Mouse (Mus musculus) MN1 (cell line): ENCODE results near the gene Tspan18.

Source experiments
- DNase-seq: peaks from one replicate; pipeline ENCODE4 v3.0.0-alpha.2; 2016; ENCODE audit warnings: low spot score

Gene Tspan18

DNA sequence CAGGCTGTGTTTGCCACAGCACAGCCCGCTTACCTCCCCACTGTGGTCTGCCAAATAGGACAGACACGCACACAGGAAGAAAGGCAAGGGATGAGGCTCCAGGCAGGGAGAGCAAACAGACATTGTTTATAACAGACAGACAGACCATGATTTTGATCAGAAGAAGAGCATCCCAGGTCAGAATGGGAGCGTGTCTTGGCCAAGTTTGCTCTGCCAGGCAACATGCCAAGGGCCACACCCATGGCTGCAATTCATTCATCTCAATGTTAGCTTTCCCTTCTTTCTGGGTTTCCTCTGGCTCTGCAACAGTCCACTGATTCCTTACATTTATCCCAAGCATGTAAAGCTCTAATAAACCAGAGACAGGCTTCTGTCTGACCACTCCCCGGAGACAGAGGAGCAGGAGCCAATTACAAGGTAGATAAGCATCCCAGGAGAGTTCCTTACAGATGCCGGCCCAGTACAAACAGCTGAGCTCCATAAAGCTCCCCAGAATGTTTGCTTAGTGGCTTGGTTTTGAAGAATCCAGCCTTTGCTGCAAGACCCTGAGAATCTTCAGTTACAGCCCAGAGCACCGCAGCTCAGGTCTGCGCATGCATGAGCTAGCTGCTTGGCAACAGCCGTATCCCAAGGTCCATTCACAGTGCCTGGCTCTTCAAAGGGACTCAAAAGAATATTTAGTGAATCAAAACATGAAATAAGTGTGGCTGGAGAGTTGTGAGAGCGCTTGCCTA is 5.2 kb upstream of the Tspan18 start:
- peak; percentile 82 for DNase-seq

DNA sequence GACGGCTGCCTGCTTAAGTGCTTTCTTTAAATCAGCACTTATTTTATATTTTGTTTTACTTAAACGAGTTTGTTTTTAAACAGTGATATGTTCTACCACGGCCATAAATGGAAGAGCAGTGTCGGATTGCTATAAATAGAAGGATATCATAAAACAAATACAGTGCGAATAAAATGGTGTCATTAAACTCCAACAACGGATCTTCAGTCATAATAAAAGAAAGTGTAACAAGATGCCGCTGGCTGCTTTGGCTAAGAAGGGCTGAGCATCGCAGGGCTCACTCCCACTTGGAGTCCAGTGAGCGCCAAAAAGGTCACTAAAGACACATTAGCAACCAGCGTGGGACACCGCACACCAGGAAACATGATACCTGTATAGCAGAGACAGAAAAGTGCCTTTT is 1.7 kb upstream of the Tspan18 start:
- DNase-seq = no peak

DNA sequence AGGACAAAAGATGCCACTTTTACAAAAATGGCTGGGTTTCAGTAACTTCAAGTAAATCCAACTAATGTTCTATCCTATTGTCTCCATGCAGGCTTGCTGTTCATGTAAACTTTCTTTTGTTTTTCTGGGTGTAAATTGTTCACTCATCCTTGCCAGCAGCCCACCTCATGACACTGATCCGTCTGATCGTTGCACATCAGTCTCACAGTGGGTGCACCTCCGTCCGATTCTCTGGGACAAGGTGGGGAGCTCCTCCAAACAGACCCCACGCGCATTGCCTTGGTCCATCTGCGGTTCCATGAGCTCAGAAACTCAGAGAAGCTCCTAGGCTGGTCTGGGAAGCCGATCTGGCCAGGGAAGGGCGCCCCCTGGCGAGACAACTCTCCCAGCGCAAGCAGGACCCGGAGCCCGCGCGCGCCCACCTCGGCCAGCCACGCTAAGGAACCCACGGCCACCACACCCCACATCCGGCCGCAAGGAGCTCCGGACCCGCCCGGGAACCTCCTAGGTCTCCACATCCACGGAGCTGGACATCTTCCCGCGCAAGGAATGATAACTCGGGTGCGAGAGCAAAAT is 976 bp downstream of the Tspan18 start:
- peak; percentile 88 for DNase-seq

DNA sequence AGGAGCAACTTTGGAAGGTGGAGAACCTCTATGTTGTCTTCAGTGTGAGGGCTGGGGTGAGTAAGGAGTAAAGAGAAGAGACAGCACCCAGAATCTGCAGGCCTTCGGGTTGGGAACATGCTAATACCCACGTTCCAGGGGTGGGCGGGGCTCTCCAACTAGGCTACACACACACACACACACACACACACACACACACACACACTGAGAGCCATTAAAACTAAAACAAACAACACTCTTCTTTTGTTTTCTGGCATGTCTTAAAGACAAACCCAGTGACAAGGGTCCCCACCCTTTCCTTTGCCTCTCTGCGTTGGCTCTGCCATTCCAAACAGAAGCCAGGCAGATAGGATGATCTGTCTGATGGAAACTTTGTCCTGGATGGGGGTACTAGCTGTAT is 2.0 kb downstream of the Tspan18 start:
- no peak for DNase-seq

DNA sequence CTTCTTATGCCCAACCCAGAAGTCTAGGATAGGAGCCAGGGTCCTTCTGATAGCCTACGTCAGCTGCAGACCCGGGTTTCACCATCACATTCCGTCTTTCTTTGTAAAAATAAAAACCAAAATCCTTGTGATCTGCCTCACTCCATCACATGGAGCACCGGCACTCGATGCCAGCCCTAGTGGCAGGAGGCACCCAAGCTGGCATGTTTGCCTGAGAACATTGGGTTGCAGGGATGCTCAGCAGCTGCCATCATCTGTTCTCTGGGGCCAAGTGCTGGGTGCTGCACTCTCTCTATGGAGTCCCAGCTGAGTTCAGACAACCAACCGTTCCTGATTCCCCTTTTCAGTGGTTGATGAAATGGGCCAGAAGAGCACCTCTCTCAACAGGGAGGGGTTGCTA is 3.2 kb downstream of the Tspan18 start:
- DNase-seq = no peak

DNA sequence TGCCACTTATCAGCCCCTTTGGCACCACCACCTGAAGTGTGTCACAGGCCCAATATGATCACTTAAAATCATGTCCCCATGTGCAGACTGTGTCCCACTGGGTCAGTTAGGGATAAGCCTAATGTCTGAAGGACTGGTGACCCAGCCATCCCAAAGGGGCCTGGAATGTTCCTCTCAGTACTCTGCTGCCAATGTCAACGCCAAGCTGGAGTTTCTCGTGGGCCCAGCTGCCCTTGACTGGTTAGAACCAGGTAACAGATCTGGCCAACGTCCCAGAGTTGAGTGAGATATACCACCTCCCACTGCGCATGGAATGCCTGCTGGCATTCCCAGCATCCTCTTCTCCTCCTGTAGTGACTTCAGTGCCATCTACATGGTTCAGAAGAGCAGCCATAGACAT is 5.2 kb downstream of the Tspan18 start:
- no peak for DNase-seq

DNA sequence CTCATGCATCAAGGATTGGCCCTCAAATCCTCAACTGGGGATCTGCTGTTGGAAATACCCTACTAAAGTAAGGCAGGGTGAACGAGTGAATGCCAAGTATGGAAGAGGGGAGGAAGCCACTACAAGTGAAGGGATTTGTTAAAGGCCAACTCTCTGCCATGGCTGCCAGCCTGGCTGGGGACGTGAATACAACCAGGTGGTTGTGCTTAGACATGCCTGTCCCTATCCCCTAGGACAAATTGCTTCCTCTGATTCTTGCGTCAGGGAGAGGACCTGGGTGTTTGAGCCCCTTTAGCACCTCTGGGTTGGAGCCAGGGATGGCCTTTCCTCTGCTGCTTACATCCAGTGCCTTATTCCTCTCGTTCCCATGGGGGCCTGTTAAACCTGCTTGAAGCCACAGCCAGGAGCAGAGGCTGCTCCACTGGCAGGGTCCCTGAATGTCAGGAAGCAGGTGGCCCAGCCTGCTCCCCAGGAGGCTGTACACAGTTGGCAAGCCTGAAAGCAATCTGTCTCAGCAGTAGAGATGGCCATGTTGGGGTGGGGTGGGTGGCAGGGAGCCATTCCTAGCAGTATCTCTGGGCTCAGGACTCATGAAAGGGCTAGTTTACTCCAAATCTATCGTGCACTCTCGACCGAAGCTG is 6.3 kb downstream of the Tspan18 start:
- no peak for DNase-seq

DNA sequence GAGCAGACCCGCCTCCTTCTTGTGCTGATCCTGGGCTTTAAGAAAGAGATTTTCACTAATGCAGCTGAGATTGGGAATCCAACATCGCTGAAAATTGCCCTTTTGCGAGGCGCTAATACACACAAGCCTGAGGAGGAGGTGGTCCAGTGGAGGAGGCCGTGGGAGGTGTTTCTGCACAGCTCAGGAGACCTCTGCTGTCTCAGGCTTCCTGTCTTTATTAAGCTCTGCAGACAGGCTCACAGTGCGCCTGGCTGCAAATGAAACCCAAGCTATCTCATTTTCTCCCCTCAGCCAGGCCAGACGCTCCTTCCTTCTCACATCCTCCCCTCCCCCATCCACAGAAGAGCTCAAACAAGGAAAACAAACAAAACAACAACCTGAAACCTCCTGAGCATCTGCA is 9.6 kb downstream of the Tspan18 start:
- peak; percentile 44 for DNase-seq

DNA sequence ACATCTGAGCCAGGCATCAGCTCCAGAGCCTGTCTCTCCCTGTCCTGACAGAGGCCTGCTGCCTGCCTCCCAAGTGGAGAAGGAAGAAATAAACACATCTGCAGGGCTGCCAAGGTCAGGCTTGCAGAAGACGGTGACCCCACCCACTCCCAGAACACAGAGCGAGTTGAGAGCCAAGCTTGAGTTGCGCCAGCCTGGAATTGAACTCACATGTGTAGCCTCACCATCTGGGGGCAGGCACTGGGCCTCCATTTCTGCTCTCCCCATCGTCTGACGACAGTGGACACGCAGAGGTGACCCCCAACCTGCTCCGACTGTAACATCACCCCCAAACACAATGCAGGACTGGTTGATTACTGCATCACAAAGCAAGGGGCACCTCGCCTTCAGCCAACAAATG is 12.4 kb downstream of the Tspan18 start:
- DNase-seq = no peak

DNA sequence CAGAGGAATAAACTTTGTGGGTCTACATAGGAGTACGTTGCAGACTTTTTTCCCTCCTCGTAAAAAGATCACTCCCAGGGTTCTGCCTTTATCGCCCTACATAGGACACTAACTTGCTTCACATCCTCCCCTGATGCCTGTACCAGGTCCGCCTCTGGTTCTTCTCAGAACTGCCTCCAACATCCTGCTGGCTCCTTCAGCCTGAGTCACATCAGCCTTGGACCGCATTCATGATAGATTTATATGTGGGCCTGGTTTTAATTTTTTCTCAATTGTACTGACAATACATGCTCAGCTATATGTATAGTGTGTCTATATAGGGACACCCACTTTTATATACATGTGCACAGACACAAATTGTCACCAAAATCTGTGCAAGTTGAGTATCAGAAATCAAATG is 14.0 kb downstream of the Tspan18 start:
- no peak for DNase-seq

DNA sequence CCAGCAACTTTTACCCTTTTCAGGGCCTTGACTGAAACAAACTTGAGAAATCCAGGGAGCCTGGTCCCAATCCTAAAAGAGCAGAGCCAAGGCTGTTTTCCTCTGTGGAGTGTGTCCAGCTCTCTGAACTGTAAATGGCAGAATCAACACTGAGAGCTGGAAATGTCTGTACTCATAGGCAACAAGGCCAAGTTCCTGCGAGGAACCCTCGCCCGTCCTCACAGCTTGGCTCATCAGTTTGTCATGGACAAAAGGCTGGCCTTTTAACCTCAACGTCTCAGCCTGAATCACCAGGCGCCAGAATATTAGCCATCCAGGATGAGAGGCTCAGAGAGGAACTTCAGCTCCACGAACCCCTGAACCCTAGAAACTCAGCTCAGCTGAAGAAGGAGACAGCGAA is 14.7 kb downstream of the Tspan18 start:
- no peak for DNase-seq

DNA sequence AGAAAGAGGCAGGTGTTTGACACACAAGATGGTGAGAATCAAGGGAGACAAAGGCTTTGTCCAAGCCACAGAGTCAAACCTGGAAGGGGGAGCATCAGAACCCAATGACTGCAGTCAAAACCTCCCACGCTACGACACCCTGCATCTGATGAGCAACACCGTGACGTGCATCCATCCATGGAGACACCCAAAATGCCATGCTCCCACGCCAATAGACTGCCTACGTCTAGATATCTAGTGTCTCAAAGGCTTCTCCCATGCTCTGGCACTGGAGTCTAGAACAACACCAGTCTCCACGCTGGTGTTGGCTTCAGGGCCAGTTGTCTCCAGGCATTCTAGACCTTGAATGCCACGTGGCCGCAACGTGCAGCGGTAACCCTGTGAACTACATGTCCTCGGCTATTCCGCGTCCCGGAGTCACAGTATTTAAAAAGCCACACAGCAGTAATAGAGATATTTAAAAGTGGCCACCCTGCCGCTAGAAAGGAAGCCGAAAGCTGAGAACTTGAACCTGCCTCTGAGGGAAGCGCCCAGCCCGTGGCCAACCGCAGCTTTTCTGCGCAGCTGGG is 15.4 kb downstream of the Tspan18 start:
- no peak for DNase-seq

DNA sequence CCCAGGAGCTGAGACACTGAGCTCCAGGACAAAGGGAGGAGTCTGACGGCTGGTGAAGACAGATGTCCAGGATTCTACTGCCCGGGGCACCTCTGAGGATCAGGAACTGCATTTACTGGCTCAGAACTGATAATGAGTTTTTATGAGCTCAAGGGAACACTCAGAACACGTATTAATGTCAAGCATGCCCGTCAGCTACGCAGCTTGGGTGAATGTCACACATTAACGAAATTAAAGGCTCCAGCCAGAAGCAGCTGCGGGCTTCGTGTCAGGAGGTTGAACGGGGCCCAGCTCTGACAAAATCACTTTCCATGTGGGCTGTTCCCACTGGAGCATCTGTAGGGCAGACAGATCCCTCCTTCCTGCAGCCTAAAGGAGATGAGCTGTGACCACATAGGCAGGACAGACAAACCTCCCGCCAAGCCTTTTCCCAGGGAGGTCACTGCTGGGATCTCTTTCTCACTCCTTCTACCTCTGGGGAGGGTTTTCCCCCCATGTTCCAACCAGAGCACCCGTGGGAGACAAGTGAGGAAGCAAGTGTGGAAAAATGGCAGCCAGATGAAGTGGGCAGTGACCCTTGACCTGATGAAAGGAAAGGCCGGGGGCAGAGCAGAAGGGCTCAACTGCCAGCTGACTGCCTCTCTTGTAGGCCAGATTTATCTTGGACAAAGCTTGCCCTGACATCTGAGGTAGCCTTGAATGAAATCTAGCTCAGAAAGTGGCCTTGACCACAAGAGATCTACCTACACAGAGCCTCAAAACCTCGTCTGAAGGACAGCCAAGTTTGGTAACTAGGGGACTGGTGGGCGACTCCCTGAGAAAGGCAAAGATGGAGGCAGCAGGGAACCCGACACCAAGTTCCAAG is 20.3 kb downstream of the Tspan18 start:
- peak; percentile 82 for DNase-seq

DNA sequence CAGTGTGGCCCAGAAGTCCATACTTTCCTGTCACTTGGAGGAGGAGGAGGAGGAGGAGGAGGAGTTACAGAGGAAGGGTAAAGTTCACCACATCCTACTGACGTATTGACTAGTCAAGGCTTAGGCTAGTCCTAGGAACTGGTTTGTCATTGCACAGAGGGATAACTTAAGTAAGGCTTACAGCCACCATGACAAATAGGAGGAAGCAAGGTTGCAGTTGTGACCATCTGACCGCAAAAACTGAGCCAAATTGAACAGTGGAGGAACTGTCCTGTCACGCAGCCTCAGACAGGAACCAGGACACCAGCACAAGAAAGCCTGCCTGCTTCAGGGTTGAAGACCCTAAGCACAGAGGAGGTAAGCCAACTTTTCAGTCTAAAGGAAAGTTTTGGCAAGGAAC is 21.8 kb downstream of the Tspan18 start:
- no peak for DNase-seq

DNA sequence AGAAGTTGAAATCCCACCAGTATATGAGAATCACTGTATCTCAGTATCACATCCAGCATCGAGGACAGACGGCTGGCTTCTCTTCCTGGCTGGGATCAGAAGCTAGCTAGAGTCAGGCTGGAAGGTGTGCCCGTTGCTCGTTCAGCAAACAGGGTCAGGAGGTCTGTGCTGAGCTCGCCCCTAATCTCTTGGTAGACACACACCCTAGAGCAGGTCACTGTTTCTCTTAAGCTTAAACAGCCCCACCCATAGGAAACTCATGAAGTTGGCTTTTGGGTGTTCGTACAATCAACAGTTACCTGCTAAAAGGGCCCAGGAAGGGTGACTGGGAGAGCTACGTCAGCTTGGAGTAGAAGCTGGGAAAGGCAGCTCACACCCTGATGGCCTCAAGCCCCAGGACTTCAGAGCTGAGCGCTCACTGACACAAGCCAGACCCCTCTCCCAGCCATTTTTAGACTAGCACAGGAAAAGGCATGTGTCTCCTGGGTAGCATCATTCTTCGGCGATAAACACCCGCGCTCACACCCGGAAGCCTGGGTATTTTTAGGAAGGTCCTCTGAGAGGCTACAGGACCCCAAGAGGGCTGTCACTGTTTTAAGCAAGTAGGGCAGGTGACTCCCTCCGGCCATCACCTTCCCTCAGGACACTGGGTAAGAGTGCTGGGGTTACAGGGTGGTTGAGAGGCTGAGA is 24.4 kb downstream of the Tspan18 start:
- peak; percentile 77 for DNase-seq

DNA sequence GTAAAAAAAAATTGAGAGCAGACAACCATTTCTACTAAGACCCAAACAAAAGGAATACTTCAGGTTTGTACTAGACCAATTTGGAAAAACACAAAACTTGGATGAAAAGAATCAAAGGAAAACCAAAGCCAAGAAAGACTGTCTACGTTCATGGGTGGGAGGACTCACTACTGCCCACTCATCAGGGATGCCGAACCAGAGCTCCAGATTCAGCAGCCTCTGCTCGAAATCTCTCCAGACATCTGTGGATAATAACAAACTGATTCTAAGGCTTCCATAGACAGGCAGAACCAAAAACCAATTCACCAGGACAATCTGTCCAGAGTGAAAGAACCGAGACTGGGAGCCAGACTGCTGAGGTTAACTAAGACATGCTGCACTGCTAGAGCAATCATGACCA is 27.4 kb downstream of the Tspan18 start:
- no peak for DNase-seq

DNA sequence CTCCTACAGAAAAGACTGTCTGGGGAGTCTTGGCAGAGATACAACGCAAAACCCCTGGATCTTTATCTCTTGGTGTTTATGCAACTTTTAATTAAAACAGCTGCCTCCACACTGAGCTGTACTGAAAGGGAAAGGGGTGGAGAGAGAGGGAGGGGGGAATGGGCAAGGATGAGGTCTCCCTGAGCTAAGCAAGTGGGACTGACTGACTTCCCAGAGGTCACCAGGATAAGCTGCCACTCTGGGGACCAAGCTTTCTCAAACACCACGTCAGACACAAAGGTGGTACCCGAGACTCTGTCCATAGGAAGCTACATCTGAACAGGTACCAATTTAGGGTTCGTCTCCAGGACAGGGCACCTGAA is 30.1 kb downstream of the Tspan18 start:
- no peak for DNase-seq

DNA sequence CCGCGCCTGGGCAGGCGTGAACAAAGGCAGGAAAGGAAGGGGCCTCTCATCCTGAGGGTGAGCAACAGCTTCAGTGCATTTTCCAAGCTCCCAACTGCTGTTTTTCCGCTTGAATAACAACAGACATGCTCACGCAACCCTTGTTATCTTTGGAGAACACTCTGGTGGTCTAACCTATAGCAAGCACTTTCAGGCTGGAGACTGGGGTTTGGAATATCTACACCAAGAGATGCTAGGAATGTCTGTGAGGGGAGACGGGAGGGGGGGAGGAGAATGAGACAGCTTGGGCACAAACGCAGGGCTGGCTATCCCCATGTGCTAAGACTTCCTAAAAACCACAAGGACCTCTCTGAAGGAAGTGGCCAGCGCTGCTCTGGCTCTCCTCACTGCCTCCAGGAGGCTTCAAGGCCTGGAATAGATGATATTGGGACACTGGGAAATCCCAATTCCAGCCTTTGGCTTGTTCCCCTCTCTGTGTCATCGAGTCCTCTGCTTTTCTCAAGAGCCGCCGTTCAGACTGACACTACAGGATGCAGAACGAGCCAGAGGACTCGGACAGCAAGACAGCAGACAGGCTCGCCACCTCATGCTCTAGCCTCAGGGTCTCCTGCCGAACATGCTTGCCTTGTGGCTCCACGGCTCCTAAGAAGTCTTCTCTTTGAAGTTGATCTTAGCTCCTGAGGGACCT is 30.6 kb downstream of the Tspan18 start:
- DNase-seq = peak; percentile 29

DNA sequence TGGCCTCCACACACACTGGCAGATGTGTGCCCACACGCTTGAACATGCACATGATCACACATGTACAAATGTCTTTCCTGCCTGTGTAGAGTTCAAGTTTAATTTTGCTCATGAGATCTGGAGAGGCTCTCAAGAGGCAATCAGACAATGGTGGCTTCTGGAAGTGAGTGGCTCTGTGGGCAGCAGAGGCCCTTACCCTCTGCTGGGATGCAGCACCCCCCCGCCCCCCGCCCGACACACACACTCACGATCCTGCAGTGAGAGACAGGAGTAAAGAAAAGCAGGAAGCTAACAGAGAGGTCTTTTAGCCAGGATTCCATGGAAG is 31.1 kb downstream of the Tspan18 start:
- no peak for DNase-seq

DNA sequence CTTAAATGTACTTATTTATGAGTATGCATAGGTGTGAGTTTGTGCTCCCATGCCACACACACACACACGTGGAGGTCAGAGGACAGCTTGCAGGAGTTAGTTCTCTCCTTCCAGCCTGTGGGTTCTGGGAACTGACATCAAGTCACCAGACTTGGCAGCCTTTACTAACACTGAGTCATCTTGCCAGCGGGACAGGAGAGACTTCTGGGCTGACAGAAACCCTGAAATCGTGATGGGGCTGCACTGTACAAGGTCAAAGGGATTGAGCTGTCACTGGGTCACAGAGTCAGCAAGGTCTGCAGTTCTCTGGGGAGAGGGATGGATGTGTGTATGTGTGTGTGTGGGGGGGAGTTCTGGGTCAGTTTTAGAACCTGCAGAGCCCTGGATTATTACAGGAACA is 36.6 kb downstream of the Tspan18 start:
- DNase-seq = peak; percentile 80

DNA sequence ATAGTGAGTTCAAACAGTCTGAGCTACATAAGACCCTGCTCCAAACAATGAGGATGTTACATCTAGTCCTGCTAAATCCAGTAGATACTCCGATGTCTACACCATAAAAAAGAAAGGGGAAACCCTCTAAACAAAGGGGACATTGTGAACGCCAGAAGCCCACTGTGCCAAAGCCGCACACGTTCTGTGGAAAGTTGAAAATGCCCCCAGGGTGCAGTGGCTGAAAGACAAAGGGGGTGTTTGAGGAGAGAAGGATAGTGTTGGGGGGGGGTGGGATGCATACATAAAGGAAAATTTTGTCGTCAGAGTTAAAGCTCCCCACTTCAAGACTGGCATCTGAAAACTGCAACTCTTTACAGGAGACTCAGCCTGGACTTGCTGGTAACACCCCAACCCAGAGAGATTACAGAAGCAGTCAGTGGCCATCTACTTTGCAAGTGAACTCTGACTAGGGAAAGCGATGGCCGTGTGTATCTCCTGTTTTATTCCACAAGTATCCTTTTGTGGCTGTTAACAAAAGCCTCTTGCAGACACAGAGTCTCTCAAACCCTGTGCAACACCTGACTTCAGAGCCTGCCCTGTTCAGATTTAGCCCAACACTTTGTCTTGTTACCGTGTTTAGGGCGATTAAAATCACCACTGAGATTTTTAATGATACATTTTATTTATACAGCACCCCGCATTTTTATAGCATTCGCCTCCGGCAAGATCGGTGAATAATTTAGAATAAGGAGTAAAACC is 42.9 kb downstream of the Tspan18 start:
- no peak for DNase-seq
